Comparison of ENCODE assay signal across 22 mouse cellular contexts in genomic region chr13:57609946-57610345, GRCm38 (mm10).
DNase-seq lines count a peak whose midpoint lies in the region; ATAC-seq and TF ChIP-seq lines count a peak whose summit lies in the region.
"Had no signal": no experiment of that assay in that cellular context is flagged by ENCODE, and none has a peak within 500 bp of the region (broad histone marks: within the 10 kb centered on the region; RNA-seq: fewer than 3 reads in every experiment).

No protein-coding gene starts in this region.

- H3K27ac ChIP-seq in midbrain, embryonic 14.5 days (replicated peaks; ENCODE audit: low read depth, low read length): 0 out of 2 replicates have a peak overlapping the region, but pooled peaks have one; percentile 9
- no peak overlapping the region for H3K27ac ChIP-seq in midbrain, postnatal 0 days (ENCODE audit: low read depth, low read length)
- H3K27ac ChIP-seq in intestine, embryonic 16.5 days (ENCODE audit: low read length): no peak overlapping the region
- H3K27ac ChIP-seq: forebrain, embryonic 10.5 days; forebrain, embryonic 13.5 days; gastrocnemius, adult 2 months; hindbrain, postnatal 0 days had no signal

- no peak for DNase-seq in midbrain, embryonic 14.5 days
- no peak for DNase-seq in midbrain, postnatal 0 days (ENCODE audit: low spot score)
- peak; percentile 33 for DNase-seq in large intestine, adult 2 months (ENCODE audit: low read depth, low spot score)
- DNase-seq in adrenal gland, adult (ENCODE audit: inconsistent age in 2 of 2, low spot score in 1 of 2): no peak
- no peak for DNase-seq in gastrocnemius, adult 18-20 months (ENCODE audit: low spot score)
- DNase-seq: adrenal gland, adult 8-10 months; adrenal gland, postnatal 25 days; cerebellum, adult 18-20 months; cerebellum, adult 9-10 months; cerebellum, postnatal 14 days; gastrocnemius, adult 2 months; gastrocnemius, postnatal 14 days; heart, adult 11 months; heart, postnatal 36 days had no signal

- H3K4me2 ChIP-seq in midbrain, embryonic 14.5 days (ENCODE audit: low read length): no peak overlapping the region
- H3K4me2 ChIP-seq in midbrain, postnatal 0 days (ENCODE audit: low read depth, low read length, poor library complexity, severe bottlenecking): no peak overlapping the region
- no peak overlapping the region for H3K4me2 ChIP-seq in intestine, embryonic 16.5 days (ENCODE audit: low read depth, low read length)
- H3K4me2 ChIP-seq: forebrain, embryonic 13.5 days; heart, embryonic 11.5 days had no signal

- WGBS in midbrain, embryonic 14.5 days: 86% methylated on average over 7 of the region's 7 CpGs
- WGBS in midbrain, postnatal 0 days: 90% methylated on average over 7 of the region's 7 CpGs
- WGBS in intestine, embryonic 16.5 days: 59% methylated on average over 7 of the region's 7 CpGs
- 27% methylated on average over 7 of the region's 7 CpGs for WGBS in large intestine, adult 2 months

- peaks cover 9% of the 10 kb centered on the region; the same call in 1 of the 2 replicates for H3K27me3 ChIP-seq in midbrain, embryonic 14.5 days (ENCODE audit: control insufficient read depth, insufficient read depth, low read length)
- no peaks in the 10 kb centered on the region for H3K27me3 ChIP-seq in midbrain, postnatal 0 days (ENCODE audit: insufficient read depth, low read length)
- H3K27me3 ChIP-seq in intestine, embryonic 16.5 days (replicated peaks; ENCODE audit: control insufficient read depth, insufficient read depth, low read length): no peaks in the 10 kb centered on the region

- no peak overlapping the region for H3K9ac ChIP-seq in midbrain, embryonic 14.5 days (replicated peaks; ENCODE audit: low read length)
- no peak overlapping the region for H3K9ac ChIP-seq in midbrain, postnatal 0 days (replicated peaks; ENCODE audit: low read length, poor library complexity, severe bottlenecking)
- no peak overlapping the region for H3K9ac ChIP-seq in intestine, embryonic 16.5 days (ENCODE audit: low read depth, low read length)
- H3K9ac ChIP-seq: forebrain, embryonic 13.5 days had no signal

- no peak for TF ChIP-seq CTCF in midbrain, postnatal 0 days (IDR thresholded peaks at IDR 0.05)

- H3K36me3 ChIP-seq in midbrain, embryonic 14.5 days (ENCODE audit: control insufficient read depth, insufficient read depth, low read length): no peaks in the 10 kb centered on the region
- H3K36me3 ChIP-seq in midbrain, postnatal 0 days (ENCODE audit: insufficient read depth, low read length): no peaks in the 10 kb centered on the region
- H3K36me3 ChIP-seq in intestine, embryonic 16.5 days (ENCODE audit: control insufficient read depth, insufficient read depth, low read length): no peaks in the 10 kb centered on the region
- H3K36me3 ChIP-seq: forebrain, embryonic 10.5 days had no signal

- H3K4me1 ChIP-seq in midbrain, embryonic 14.5 days (ENCODE audit: control insufficient read depth, insufficient read depth, low read length): peaks cover 35% of the 10 kb centered on the region
- H3K4me1 ChIP-seq in midbrain, postnatal 0 days (ENCODE audit: insufficient read depth, low read length): peaks cover 9% of the 10 kb centered on the region; the same call in 1 of the 2 replicates
- no peaks in the 10 kb centered on the region for H3K4me1 ChIP-seq in intestine, embryonic 16.5 days (ENCODE audit: control insufficient read depth, insufficient read depth, low read length)

- peaks cover 5% of the 10 kb centered on the region for H3K9me3 ChIP-seq in midbrain, embryonic 14.5 days (ENCODE audit: control insufficient read depth, low read length)
- no peaks in the 10 kb centered on the region for H3K9me3 ChIP-seq in midbrain, postnatal 0 days (ENCODE audit: low read length)
- no peaks in the 10 kb centered on the region for H3K9me3 ChIP-seq in intestine, embryonic 16.5 days (ENCODE audit: control insufficient read depth, low read length)

- H3K4me3 ChIP-seq in midbrain, embryonic 14.5 days (replicated peaks; ENCODE audit: low read depth, low read length): no peak overlapping the region
- H3K4me3 ChIP-seq in midbrain, postnatal 0 days (ENCODE audit: low read depth, low read length): no peak overlapping the region
- H3K4me3 ChIP-seq in intestine, embryonic 16.5 days (ENCODE audit: low read length): no peak overlapping the region
- H3K4me3 ChIP-seq: forebrain, embryonic 10.5 days; forebrain, embryonic 13.5 days; gastrocnemius, adult 2 months had no signal

- no peak for ATAC-seq in midbrain, embryonic 14.5 days (ENCODE audit: low FRiP score, low TSS enrichment)
- no peak for ATAC-seq in midbrain, postnatal 0 days (ENCODE audit: low FRiP score)
- ATAC-seq in intestine, embryonic 16.5 days: peak; percentile 85
- ATAC-seq: CD4-positive, CD25-positive, alpha-beta regulatory T cell, adult 4 months; forebrain, embryonic 13.5 days; forebrain, embryonic 16.5 days; hindbrain, postnatal 0 days; inflammation-experienced regulatory T-cells, adult 6 months had no signal
